Mouse (Mus musculus) lung, postnatal 0 days (tissue): ENCODE results near the gene Mthfd1l.
"Not testable (repeated sequence)": the region's sequence is repeated elsewhere in the genome, so short reads cannot be mapped to it uniquely, and the experiment has no call there.

Experiments
- CTCF ChIP-seq: IDR thresholded peaks from 2 replicates; pipeline ENCODE4 v1.5.1; 2016; ENCODE audit warnings: antibody characterized with exemption, mild to moderate bottlenecking
- EP300 ChIP-seq: IDR thresholded peaks from 2 replicates; pipeline ENCODE4 v1.6.1; 2016; ENCODE audit warnings: antibody characterized with exemption, mild to moderate bottlenecking, control low read depth

DNA sequence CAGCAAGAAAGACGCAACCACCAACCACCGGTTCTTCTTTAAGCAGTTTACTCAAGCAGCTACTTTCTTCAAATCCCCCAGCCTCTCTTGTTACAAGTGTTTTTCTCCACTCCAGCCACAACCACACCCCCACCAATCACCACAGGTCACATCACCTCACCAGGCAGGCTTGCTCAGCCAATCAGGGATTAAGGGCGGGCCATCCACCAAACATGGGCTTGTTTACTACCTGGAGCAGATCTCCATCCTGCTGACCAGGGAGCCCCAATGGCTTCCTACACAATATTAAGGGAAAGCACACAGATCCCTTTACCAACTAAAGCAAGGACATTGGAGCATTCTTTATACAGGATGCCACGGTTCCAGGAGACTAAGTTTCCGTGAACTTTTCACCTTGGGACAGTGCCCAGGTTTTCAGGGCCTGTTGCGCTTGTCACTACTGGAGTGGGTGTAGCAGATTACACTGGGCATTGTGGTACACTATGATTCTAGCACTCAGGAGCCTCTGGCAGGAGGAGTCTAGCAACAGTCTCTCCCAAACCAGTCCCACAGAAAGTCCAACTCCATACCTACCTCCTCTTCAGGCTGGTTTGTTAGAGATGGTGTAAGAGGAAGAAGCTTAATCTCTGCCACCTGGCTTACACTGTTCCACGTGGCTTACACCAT is 150.5 kb downstream of the Mthfd1l start:
- TF ChIP-seq EP300 = 0 out of 2 replicates have a peak, but pooled peaks have one; percentile 12
- TF ChIP-seq CTCF = not testable (repeated sequence)
